Mouse (Mus musculus) kidney, embryonic 16.5 days (tissue): Measurements from ENCODE around the gene Ugt1a9. TPM values are rescaled to one million over a fixed set of nuclear protein-coding genes. Genes with fewer than 3 reads are reported as not detected.
"Not testable (repeated sequence)": the region's sequence is repeated elsewhere in the genome, so short reads cannot be mapped to it uniquely, and the experiment has no call there.

ENCODE experiments used
- ATAC-seq: fragments of 200-750 bp; cut with Nextera tagmentation; 2 replicates; pipeline ENCODE4 v1.8.0; 2017; ENCODE audit warnings: moderate TSS enrichment; ENCODE audit not compliant: low FRiP score, low TSS enrichment
- H3K27ac ChIP-seq: fragments of 300-500 bp; sonication (generic); 2 replicates; pipeline ENCODE4 v1.5.1; 2014; ENCODE audit warnings: low read length
- H3K27me3 ChIP-seq: fragments of 300-500 bp; sonication (generic); 2 replicates; pipeline ENCODE4 v1.6.1; 2014; ENCODE audit warnings: low read length, control low read depth, mixed read lengths; ENCODE audit not compliant: insufficient read depth
- H3K36me3 ChIP-seq: fragments of 300-500 bp; sonication (generic); 2 replicates; pipeline ENCODE4 v1.6.1; 2014; ENCODE audit warnings: low read length, control low read depth, mixed read lengths; ENCODE audit not compliant: insufficient read depth
- H3K4me1 ChIP-seq: fragments of 300-500 bp; sonication (generic); 2 replicates; pipeline ENCODE4 v1.6.1; 2014; ENCODE audit warnings: low read length, control low read depth, mixed read lengths; ENCODE audit not compliant: insufficient read depth
- H3K4me2 ChIP-seq: fragments of 300-500 bp; sonication (generic); replicated peaks from 2 replicates; pipeline ENCODE4 v1.6.1; 2014; ENCODE audit warnings: low read depth, low read length
- H3K4me3 ChIP-seq: fragments of 300-500 bp; sonication (generic); 2 replicates; pipeline ENCODE4 v1.5.1; 2014; ENCODE audit warnings: mild to moderate bottlenecking, low read length
- H3K9ac ChIP-seq: fragments of 300-500 bp; sonication (generic); replicated peaks from 2 replicates; pipeline ENCODE4 v1.6.1; 2014; ENCODE audit warnings: low read length
- H3K9me3 ChIP-seq: fragments of 300-500 bp; sonication (generic); 2 replicates; pipeline ENCODE4 v1.6.1; 2016; ENCODE audit warnings: low read length, control low read depth
- WGBS: fragments of 180-500 bp; shearing (Covaris S2); extraction: QIAGEN DNeasy Blood & Tissue Kit; methylation state at CpG from one replicate; pipeline ENCODE4 v1.1.7; 2014; 5-methylcytosine and 5-hydroxymethylcytosine counted together
- polyA plus RNA-seq: library from polyadenylated mRNA; unstranded; fragments of >200 nt; fragmentation: Nextera tagmentation; extraction: Ambion mirVana; gene quantifications from 2 replicates; pipeline ENCODE4 v1.2.1, GENCODE M21; 2015

Gene Ugt1a9
- polyA plus RNA-seq, result 6.4 and 7.1 TPM in 2 replicates

- Histone ChIP-seq H3K4me2 (no peak within 1 kb of the TSS), H3K9ac (no peak within 1 kb of the TSS), H3K4me3 (no peak within 1 kb of the TSS), H3K4me1 (no peaks in the 10 kb centered on the region), H3K27ac (no peak within 1 kb of the TSS), H3K36me3 (no peaks in the 10 kb centered on the region), H3K9me3 (no peaks in the 10 kb centered on the region), H3K27me3 (no peaks in the 10 kb centered on the region)
- WGBS, result 53% methylated on average over 2 of the region's 2 CpGs
- ATAC-seq, result no peak
These were observed at the start of gene Ugt1a9 for GRCm38 (mm10) chr1:88070495-88070894. Gene Ugt1a9 (plus strand): TSS chr1:88070800.

GRCm38 (mm10) chr1:88025244-88025643, 45.4 kb upstream of the Ugt1a9 start:
- 67% methylated on average over 3 of the region's 3 CpGs for WGBS

GRCm38 (mm10) chr1:88043044-88043443, 27.6 kb upstream of the Ugt1a9 start:
- not testable (repeated sequence) for H3K4me2 ChIP-seq

More at GRCm38 (mm10) chr1:88025244-88025643, 45.4 kb upstream of the Ugt1a9 start:
- H3K27me3 ChIP-seq, H3K4me1 ChIP-seq, H3K36me3 ChIP-seq, H3K27ac ChIP-seq, H3K9ac ChIP-seq, H3K4me2 ChIP-seq, ATAC-seq, H3K9me3 ChIP-seq, H3K4me3 ChIP-seq: not testable (repeated sequence)

GRCm38 (mm10) chr1:88044832-88045437, 25.7 kb upstream of the Ugt1a9 start:
- not testable (repeated sequence) for H3K4me3 ChIP-seq, H3K9ac ChIP-seq, H3K27ac ChIP-seq, H3K4me1 ChIP-seq, ATAC-seq, H3K9me3 ChIP-seq, H3K36me3 ChIP-seq, H3K4me2 ChIP-seq, H3K27me3 ChIP-seq
- 51% methylated on average over 3 of the region's 5 CpGs for WGBS

More at GRCm38 (mm10) chr1:88043044-88043443, 27.6 kb upstream of the Ugt1a9 start:
- H3K9ac ChIP-seq, H3K9me3 ChIP-seq, H3K4me3 ChIP-seq, H3K27ac ChIP-seq, H3K36me3 ChIP-seq, H3K4me1 ChIP-seq, H3K27me3 ChIP-seq: not testable (repeated sequence)
- ATAC-seq, result peak; percentile 58; the same call in 1 of the 2 replicates
- 44% methylated on average over 1 of the region's 2 CpGs for WGBS

GRCm38 (mm10) chr1:88047408-88047807, 23.2 kb upstream of the Ugt1a9 start:
- H3K36me3 ChIP-seq, H3K27ac ChIP-seq, H3K4me3 ChIP-seq, H3K9ac ChIP-seq, H3K27me3 ChIP-seq, ATAC-seq, H3K9me3 ChIP-seq, H3K4me1 ChIP-seq, H3K4me2 ChIP-seq: not testable (repeated sequence)
- WGBS, result 84% methylated on average over 2 of the region's 2 CpGs

GRCm38 (mm10) chr1:88055088-88055487, 15.5 kb upstream of the Ugt1a9 start, which contains the start of gene Ugt1a10:
Gene Ugt1a10 (plus strand): TSS chr1:88055388.
- Histone ChIP-seq H3K4me2 (no peak within 1 kb of the TSS), H3K4me1 (no peaks in the 10 kb centered on the region), H3K27ac (peak within 1 kb of the TSS; percentile 65; the same call in 1 of the 2 replicates), H3K9me3 (no peaks in the 10 kb centered on the region), H3K4me3 (no peak within 1 kb of the TSS), H3K27me3 (no peaks in the 10 kb centered on the region), H3K9ac (no peak within 1 kb of the TSS), H3K36me3 (no peaks in the 10 kb centered on the region)
- ATAC-seq, result no peak
- 77% methylated on average over 1 of the region's 1 CpGs for WGBS

GRCm38 (mm10) chr1:88066472-88067102, 4.0 kb upstream of the Ugt1a9 start:
- H3K27me3 ChIP-seq, H3K4me1 ChIP-seq, H3K4me3 ChIP-seq, H3K4me2 ChIP-seq, H3K36me3 ChIP-seq, H3K9me3 ChIP-seq, H3K27ac ChIP-seq, H3K9ac ChIP-seq: not testable (repeated sequence)
- ATAC-seq, result peak; percentile 49
- WGBS, result 47% methylated on average over 1 of the region's 2 CpGs

- Histone ChIP-seq H3K9ac (no peak overlapping the region), H3K4me2 (no peak overlapping the region), H3K27me3 (no peaks in the 10 kb centered on the region), H3K27ac (no peak overlapping the region), H3K4me1 (no peaks in the 10 kb centered on the region), H3K4me3 (no peak overlapping the region), H3K36me3 (no peaks in the 10 kb centered on the region), H3K9me3 (no peaks in the 10 kb centered on the region)
- ATAC-seq, result no peak
- WGBS, result 81% methylated on average over 4 of the region's 4 CpGs
These were observed 302 bp downstream of the Ugt1a9 start for GRCm38 (mm10) chr1:88070902-88071301.

- H3K4me1 ChIP-seq, result no peaks in the 10 kb centered on the region
- no peaks in the 10 kb centered on the region for H3K9me3 ChIP-seq
- ATAC-seq, result no peak
- no peak overlapping the region for H3K9ac ChIP-seq
- H3K4me3 ChIP-seq, result no peak overlapping the region
- H3K36me3 ChIP-seq, result no peaks in the 10 kb centered on the region
- H3K27me3 ChIP-seq, result no peaks in the 10 kb centered on the region
- H3K27ac ChIP-seq, result no peak overlapping the region
- WGBS, result 82% methylated on average over 2 of the region's 2 CpGs
- no peak overlapping the region for H3K4me2 ChIP-seq
These were observed 3.9 kb downstream of the Ugt1a9 start for GRCm38 (mm10) chr1:88074471-88074870.

- H3K9me3 ChIP-seq, result no peaks in the 10 kb centered on the region
- H3K27me3 ChIP-seq, result no peaks in the 10 kb centered on the region
- H3K27ac ChIP-seq, result no peak overlapping the region
- ATAC-seq, result no peak
- H3K4me3 ChIP-seq, result no peak overlapping the region
- WGBS, result 88% methylated on average over 1 of the region's 1 CpGs
- H3K4me1 ChIP-seq, result no peaks in the 10 kb centered on the region
- no peak overlapping the region for H3K9ac ChIP-seq
- H3K4me2 ChIP-seq, result no peak overlapping the region
- H3K36me3 ChIP-seq, result no peaks in the 10 kb centered on the region
These were observed 6.5 kb downstream of the Ugt1a9 start for GRCm38 (mm10) chr1:88077128-88077527.
